Mouse (Mus musculus) embryonic facial prominence, embryonic 11.5 days (tissue): ENCODE measurements at regions not wholly inside any gene's neighbourhood (a gene's known extent, or its start where the extent isn't known, plus 50 kb on each side); places are given as distances from the start of the nearest gene placed in this dataset.

Source experiments
- ATAC-seq: fragments of 200-750 bp; cut with Nextera tagmentation; replicated peaks from 2 replicates; pipeline ENCODE4 v1.8.0; 2017; ENCODE audit warnings: low read depth; ENCODE audit not compliant: insufficient number of reproducible peaks, low FRiP score, low TSS enrichment
- DNase-seq: peaks from one replicate; pipeline ENCODE4 v3.0.0-alpha.2; 2015; ENCODE audit warnings: low spot score
- H3K27ac ChIP-seq: fragments of 300-500 bp; sonication (generic); replicated peaks from 2 replicates; pipeline ENCODE4 v1.5.1; 2014; ENCODE audit warnings: mild to moderate bottlenecking, low read depth, low read length, control low read depth
- H3K27me3 ChIP-seq: fragments of 300-500 bp; sonication (generic); 2 replicates; pipeline ENCODE4 v1.6.1; 2014; ENCODE audit warnings: mild to moderate bottlenecking, low read length, moderate library complexity, mixed read lengths; ENCODE audit not compliant: control insufficient read depth, insufficient read depth
- H3K36me3 ChIP-seq: fragments of 300-500 bp; sonication (generic); replicated peaks from 2 replicates; pipeline ENCODE4 v1.6.1; 2014; ENCODE audit warnings: low read depth, mild to moderate bottlenecking, low read length, moderate library complexity, mixed read lengths; ENCODE audit not compliant: control insufficient read depth, insufficient read depth
- H3K4me1 ChIP-seq: fragments of 300-500 bp; sonication (generic); 2 replicates; pipeline ENCODE4 v1.6.1; 2014; ENCODE audit warnings: low read length, mixed read lengths; ENCODE audit not compliant: control insufficient read depth, insufficient read depth
- H3K4me2 ChIP-seq: fragments of 300-500 bp; sonication (generic); 2 replicates; pipeline ENCODE4 v1.6.1; 2014; ENCODE audit warnings: low read depth, mild to moderate bottlenecking, control low read depth, low read length, moderate library complexity
- H3K4me3 ChIP-seq: fragments of 300-500 bp; sonication (generic); 2 replicates; pipeline ENCODE4 v1.5.1; 2014; ENCODE audit warnings: low read depth, low read length, control low read depth
- H3K9ac ChIP-seq: fragments of 300-500 bp; sonication (generic); replicated peaks from 2 replicates; pipeline ENCODE4 v1.6.1; 2014; ENCODE audit warnings: mild to moderate bottlenecking, control low read depth, low read length
- H3K9me3 ChIP-seq: fragments of 300-500 bp; sonication (generic); replicated peaks from 2 replicates; pipeline ENCODE4 v1.6.1; 2016; ENCODE audit warnings: mild to moderate bottlenecking, low read length, inconsistent platforms, mixed read lengths; ENCODE audit not compliant: control insufficient read depth
- WGBS: fragments of 180-500 bp; shearing (Covaris S2); extraction: QIAGEN DNeasy Blood & Tissue Kit; methylation state at CpG from one replicate; pipeline ENCODE4 v1.1.7; 2014; 5-methylcytosine and 5-hydroxymethylcytosine counted together

GRCm38 (mm10) chr5:39334241-39334640 is 421.0 kb downstream of the Hs3st1 start:
- Histone ChIP-seq H3K9ac (no peak overlapping the region), H3K4me1 (no peaks in the 10 kb centered on the region), H3K36me3 (no peaks in the 10 kb centered on the region), H3K9me3 (no peaks in the 10 kb centered on the region), H3K27ac (no peak overlapping the region), H3K4me3 (no peak overlapping the region), H3K4me2 (no peak overlapping the region), H3K27me3 (no peaks in the 10 kb centered on the region)
- no peak for DNase-seq
- no peak for ATAC-seq
- 77% methylated on average over 1 of the region's 1 CpGs for WGBS

GRCm38 (mm10) chr5:39325399-39325798 is 429.9 kb downstream of the Hs3st1 start:
- Histone ChIP-seq H3K9ac (no peak overlapping the region), H3K27ac (no peak overlapping the region), H3K9me3 (no peaks in the 10 kb centered on the region), H3K4me1 (no peaks in the 10 kb centered on the region), H3K27me3 (no peaks in the 10 kb centered on the region), H3K4me2 (no peak overlapping the region), H3K36me3 (no peaks in the 10 kb centered on the region), H3K4me3 (no peak overlapping the region)
- ATAC-seq (no peak), DNase-seq (no peak)
- 78% methylated on average over 2 of the region's 2 CpGs for WGBS

- H3K4me3 ChIP-seq, result no peak overlapping the region
- H3K36me3 ChIP-seq, result no peaks in the 10 kb centered on the region
- H3K4me2 ChIP-seq, result no peak overlapping the region
- ATAC-seq (no peak), DNase-seq (no peak)
- H3K4me1 ChIP-seq, result no peaks in the 10 kb centered on the region
- 76% methylated on average over 3 of the region's 3 CpGs for WGBS
- no peaks in the 10 kb centered on the region for H3K9me3 ChIP-seq
- no peak overlapping the region for H3K9ac ChIP-seq
- no peaks in the 10 kb centered on the region for H3K27me3 ChIP-seq
- no peak overlapping the region for H3K27ac ChIP-seq
Observed at GRCm38 (mm10) chr5:39316478-39316877, 438.8 kb downstream of the Hs3st1 start.

GRCm38 (mm10) chr5:39311211-39311610 is 434.6 kb upstream of the Clnk start:
- no peak overlapping the region for H3K4me3 ChIP-seq
- H3K27me3 ChIP-seq, result no peaks in the 10 kb centered on the region
- DNase-seq (no peak), ATAC-seq (no peak)
- H3K27ac ChIP-seq, result no peak overlapping the region
- H3K9me3 ChIP-seq, result no peaks in the 10 kb centered on the region
- no peaks in the 10 kb centered on the region for H3K36me3 ChIP-seq
- H3K4me2 ChIP-seq, result no peak overlapping the region
- H3K4me1 ChIP-seq, result no peaks in the 10 kb centered on the region
- 88% methylated on average over 4 of the region's 4 CpGs for WGBS
- no peak overlapping the region for H3K9ac ChIP-seq

- DNase-seq, result no peak
- Histone ChIP-seq H3K4me2 (no peak overlapping the region), H3K27ac (no peak overlapping the region), H3K9me3 (no peaks in the 10 kb centered on the region), H3K36me3 (no peaks in the 10 kb centered on the region), H3K9ac (no peak overlapping the region), H3K27me3 (no peaks in the 10 kb centered on the region), H3K4me3 (no peak overlapping the region), H3K4me1 (no peaks in the 10 kb centered on the region)
- ATAC-seq, result no peak
- 70% methylated on average over 2 of the region's 2 CpGs for WGBS
Observed at GRCm38 (mm10) chr5:39305794-39306193, 429.2 kb upstream of the Clnk start.

- Histone ChIP-seq H3K9ac (no peak overlapping the region), H3K4me2 (no peak overlapping the region), H3K36me3 (no peaks in the 10 kb centered on the region), H3K27me3 (no peaks in the 10 kb centered on the region), H3K4me3 (no peak overlapping the region), H3K4me1 (no peaks in the 10 kb centered on the region), H3K27ac (no peak overlapping the region), H3K9me3 (no peaks in the 10 kb centered on the region)
- WGBS, result 41% methylated on average over 2 of the region's 2 CpGs
- ATAC-seq (no peak), DNase-seq (no peak)
Observed at GRCm38 (mm10) chr5:39292849-39293248, 416.2 kb upstream of the Clnk start.

- Histone ChIP-seq H3K9me3 (no peaks in the 10 kb centered on the region), H3K27me3 (no peaks in the 10 kb centered on the region), H3K4me3 (no peak overlapping the region), H3K36me3 (no peaks in the 10 kb centered on the region), H3K4me2 (no peak overlapping the region), H3K27ac (no peak overlapping the region), H3K9ac (no peak overlapping the region), H3K4me1 (no peaks in the 10 kb centered on the region)
- WGBS, result 82% methylated on average over 2 of the region's 2 CpGs
- ATAC-seq (no peak), DNase-seq (no peak)
Observed at GRCm38 (mm10) chr5:39281021-39281420, 404.4 kb upstream of the Clnk start.

GRCm38 (mm10) chr5:39273710-39274385 is 397.2 kb upstream of the Clnk start:
- 69% methylated on average over 4 of the region's 4 CpGs for WGBS
- DNase-seq (no peak), ATAC-seq (no peak)
- no peaks in the 10 kb centered on the region for H3K36me3 ChIP-seq
- H3K27ac ChIP-seq, result no peak overlapping the region
- H3K4me2 ChIP-seq, result no peak overlapping the region
- H3K4me3 ChIP-seq, result no peak overlapping the region
- no peaks in the 10 kb centered on the region for H3K4me1 ChIP-seq
- no peaks in the 10 kb centered on the region for H3K27me3 ChIP-seq
- H3K9me3 ChIP-seq, result no peaks in the 10 kb centered on the region
- no peak overlapping the region for H3K9ac ChIP-seq
